Mouse (Mus musculus) erythroblast, embryonic 14.5 days (primary cell): ENCODE data around the gene Swap70.

Source experiments
- GATA1 ChIP-seq: IDR thresholded peaks from 2 replicates; pipeline ENCODE4 v1.6.1; 2012; ENCODE audit warnings: low read length, inconsistent platforms, mixed read lengths
- TAL1 ChIP-seq: IDR thresholded peaks from 3 replicates; pipeline ENCODE4 v1.6.1; 2012; ENCODE audit warnings: low read length, inconsistent platforms, mixed read lengths

DNA sequence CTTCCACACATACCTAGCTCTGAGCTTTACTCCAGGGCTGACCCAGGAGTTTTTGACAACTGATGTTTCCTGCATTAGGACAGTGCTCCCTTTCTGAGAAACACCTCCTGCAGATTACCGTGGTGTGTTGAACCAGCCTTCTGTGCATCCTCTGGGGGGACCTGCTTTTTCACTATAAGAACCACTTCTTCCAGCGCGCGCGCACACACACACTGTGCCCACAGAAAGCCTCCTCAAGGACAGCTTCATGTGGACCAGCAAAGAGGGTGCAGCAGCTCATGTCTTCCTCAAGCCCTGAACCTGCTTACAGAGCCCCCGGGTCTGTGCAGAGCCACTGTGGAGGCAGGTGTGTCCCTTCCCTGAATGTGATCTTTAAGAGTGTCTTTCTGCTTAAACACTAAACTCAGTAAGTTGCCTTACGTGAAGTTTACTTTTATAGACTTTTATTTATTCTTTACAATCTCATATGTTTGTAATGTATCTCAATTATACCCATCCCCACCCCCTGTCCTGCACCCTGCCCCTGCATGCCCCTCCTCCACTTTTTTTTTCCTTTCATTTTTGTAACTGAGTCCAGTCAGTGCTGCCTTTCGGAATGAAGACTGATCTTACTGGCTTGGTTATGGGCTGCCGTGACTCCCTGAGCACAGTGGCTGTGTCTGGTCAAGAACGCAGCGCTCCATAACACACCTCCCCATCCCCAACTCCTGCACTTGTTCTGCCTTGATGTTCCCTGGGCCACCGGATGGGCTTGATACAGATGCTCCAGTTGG, 63.8 kb downstream of the Swap70 start:
- no peak for TF ChIP-seq GATA1
- TF ChIP-seq TAL1 = no peak
